Mouse (Mus musculus): ENCODE measurements around the gene Thra. TPM values are rescaled to one million over a fixed set of nuclear protein-coding genes. Genes with fewer than 3 reads are reported as not detected.

Thra gene
- total and polyA plus RNA-seq, 3 experiments = 20.1 to 68.0 (median 33.1) TPM

DNA sequence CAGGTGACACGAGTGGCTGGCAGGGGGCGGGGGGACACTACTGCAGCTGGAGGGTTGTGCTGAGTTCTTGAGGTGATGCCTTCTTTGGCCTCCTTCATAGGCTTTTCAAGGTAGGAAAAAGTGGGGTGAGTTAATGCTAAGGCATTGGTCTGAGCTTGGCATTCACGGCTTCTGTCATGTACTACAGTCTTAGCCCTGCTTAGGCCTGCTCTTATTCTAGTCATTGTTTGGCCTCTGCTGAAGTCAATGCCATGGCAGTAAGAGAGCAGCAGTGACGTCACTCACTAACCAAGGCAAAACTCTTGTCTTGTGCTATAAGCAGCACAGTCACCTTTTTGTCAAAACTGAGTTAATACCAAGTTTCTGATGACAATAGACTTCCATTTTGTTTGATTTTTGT lies 57.5 kb downstream of the Thra start:
- peaks cover 56% of the 10 kb centered on the region for H3K36me3 ChIP-seq (replicated peaks)

DNA sequence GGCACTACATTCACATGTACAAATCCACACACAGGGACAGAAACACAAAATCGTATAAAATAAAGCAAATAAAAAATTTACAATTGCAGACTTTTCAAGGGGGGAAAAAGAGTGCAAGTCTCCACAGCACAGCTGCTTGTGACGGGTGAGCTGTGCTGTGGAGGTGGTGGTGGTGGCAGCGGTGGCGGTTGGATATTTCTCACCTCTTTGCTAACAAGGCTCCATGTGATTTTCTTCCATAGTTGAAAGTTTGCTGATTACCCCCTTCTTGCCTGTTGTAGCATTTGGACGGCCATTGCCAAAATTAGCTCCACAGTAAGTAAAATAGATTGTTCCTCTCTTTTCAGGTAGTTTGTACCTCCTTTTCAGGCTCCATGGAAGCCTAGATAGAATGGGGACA lies 64.2 kb downstream of the Thra start, which contains the start of gene Casc3:
TSS of gene Casc3 (plus strand) at position 301 of the 400 bp plus-strand sequence.
- Histone ChIP-seq H3K27me3 (ENCODE audit: insufficient read depth, low read length) (no peaks in the 10 kb centered on the region), H3K9me3 (replicated peaks) (no peaks in the 10 kb centered on the region), H3K4me1 (ENCODE audit: insufficient read depth, low read depth, low read length) (peaks cover 24% of the 10 kb centered on the region), H3K36me3 (replicated peaks) (peaks cover 90% of the 10 kb centered on the region), H3K4me3 (ENCODE audit: low read depth, low read length) (no peak within 1 kb of the TSS)
- TF ChIP-seq GATA1 (IDR thresholded peaks at IDR 0.05; ENCODE audit: borderline replicate concordance, low read length) (no peak), GATA2 (IDR thresholded peaks at IDR 0.05; ENCODE audit: borderline replicate concordance, low read depth, low read length) (no peak), CTCF (IDR thresholded peaks at IDR 0.05; ENCODE audit: low read depth, low read length) (no peak), POLR2AphosphoS5 (IDR thresholded peaks at IDR 0.05; ENCODE audit: insufficient replicate concordance, low read depth, low read length) (no peak)
- DNase-seq (ENCODE audit: low spot score) (no peak), ATAC-seq (ENCODE audit: extremely low read depth, insufficient number of reproducible peaks, low FRiP score, poor library complexity, severe bottlenecking) (no peak)

More for the DNA sequence above, 57.5 kb downstream of the Thra start:
- Histone ChIP-seq H3K9me3 (replicated peaks) (no peaks in the 10 kb centered on the region), H3K27me3 (ENCODE audit: insufficient read depth, low read length) (no peaks in the 10 kb centered on the region), H3K4me1 (ENCODE audit: insufficient read depth, low read depth, low read length) (peaks cover 49% of the 10 kb centered on the region), H3K4me3 (ENCODE audit: low read depth, low read length) (peak overlapping the region; percentile 88; the same call in 1 of the 2 replicates)
- DNase-seq (ENCODE audit: low spot score) (no peak), ATAC-seq (ENCODE audit: extremely low read depth, insufficient number of reproducible peaks, low FRiP score, poor library complexity, severe bottlenecking) (no peak)
- TF ChIP-seq GATA2 (IDR thresholded peaks at IDR 0.05; ENCODE audit: borderline replicate concordance, low read depth, low read length) (no peak), CTCF (IDR thresholded peaks at IDR 0.05; ENCODE audit: low read depth, low read length) (no peak), POLR2AphosphoS5 (IDR thresholded peaks at IDR 0.05; ENCODE audit: insufficient replicate concordance, low read depth, low read length) (no peak), GATA1 (IDR thresholded peaks at IDR 0.05; ENCODE audit: borderline replicate concordance, low read length) (no peak), TAL1 (conservative IDR thresholded peaks at IDR 0.05; ENCODE audit: low read depth, low read length) (no peak)

- H3K27me3 ChIP-seq (ENCODE audit: insufficient read depth, low read length) = no peaks in the 10 kb centered on the region
- no peak for ATAC-seq (ENCODE audit: extremely low read depth, insufficient number of reproducible peaks, low FRiP score, poor library complexity, severe bottlenecking)
- no peaks in the 10 kb centered on the region for H3K9me3 ChIP-seq (replicated peaks)
- H3K36me3 ChIP-seq (replicated peaks) = peaks cover 77% of the 10 kb centered on the region
- TF ChIP-seq GATA2 (IDR thresholded peaks at IDR 0.05; ENCODE audit: borderline replicate concordance, low read depth, low read length) (no peak), POLR2AphosphoS5 (IDR thresholded peaks at IDR 0.05; ENCODE audit: insufficient replicate concordance, low read depth, low read length) (no peak), TAL1 (conservative IDR thresholded peaks at IDR 0.05; ENCODE audit: low read depth, low read length) (no peak), GATA1 (IDR thresholded peaks at IDR 0.05; ENCODE audit: borderline replicate concordance, low read length) (no peak), CTCF (IDR thresholded peaks at IDR 0.05; ENCODE audit: low read depth, low read length) (no peak)
- H3K4me1 ChIP-seq (ENCODE audit: insufficient read depth, low read depth, low read length) = peaks cover 36% of the 10 kb centered on the region
- DNase-seq (ENCODE audit: low spot score) = no peak
- no peak overlapping the region; the same call in 1 of the 2 replicates for H3K4me3 ChIP-seq (ENCODE audit: low read depth, low read length)
These were observed 68.0 kb downstream of the Thra start for GRCm38 (mm10) chr11:98808417-98808816.

- TF ChIP-seq TAL1 (conservative IDR thresholded peaks at IDR 0.05; ENCODE audit: low read depth, low read length) (no peak), GATA2 (IDR thresholded peaks at IDR 0.05; ENCODE audit: borderline replicate concordance, low read depth, low read length) (no peak), CTCF (IDR thresholded peaks at IDR 0.05; ENCODE audit: low read depth, low read length) (no peak), POLR2AphosphoS5 (IDR thresholded peaks at IDR 0.05; ENCODE audit: insufficient replicate concordance, low read depth, low read length) (no peak), GATA1 (IDR thresholded peaks at IDR 0.05; ENCODE audit: borderline replicate concordance, low read length) (no peak)
- Histone ChIP-seq H3K27me3 (ENCODE audit: insufficient read depth, low read length) (no peaks in the 10 kb centered on the region), H3K4me3 (ENCODE audit: low read depth, low read length) (peak overlapping the region; percentile 84), H3K36me3 (replicated peaks) (peaks cover 77% of the 10 kb centered on the region), H3K4me1 (ENCODE audit: insufficient read depth, low read depth, low read length) (peaks cover 41% of the 10 kb centered on the region), H3K9me3 (replicated peaks) (no peaks in the 10 kb centered on the region)
- peak; percentile 84 for DNase-seq (ENCODE audit: low spot score)
- peak; percentile 97 for ATAC-seq (ENCODE audit: extremely low read depth, insufficient number of reproducible peaks, low FRiP score, poor library complexity, severe bottlenecking)
These were observed 69.2 kb downstream of the Thra start for GRCm38 (mm10) chr11:98809457-98810290.

DNA sequence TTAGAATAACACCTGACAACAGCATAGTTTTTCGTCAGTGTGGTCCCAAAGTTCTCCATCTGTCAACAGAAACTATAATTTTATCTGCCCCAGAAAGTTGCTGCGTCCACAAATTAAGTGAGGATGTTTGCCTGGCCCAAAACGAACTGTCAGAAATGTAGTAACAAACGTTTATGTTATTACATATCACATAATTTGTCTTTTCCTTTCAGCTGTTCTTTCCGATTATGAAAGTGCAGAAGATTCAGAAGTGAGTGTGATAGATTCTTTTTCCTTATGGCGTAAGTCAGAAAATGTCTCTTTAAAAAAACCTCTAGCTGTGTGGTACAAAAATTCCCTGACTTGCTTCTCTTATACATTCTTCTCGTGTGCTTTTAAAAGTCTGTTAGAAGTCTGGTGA lies 70.2 kb downstream of the Thra start:
- ATAC-seq (ENCODE audit: extremely low read depth, insufficient number of reproducible peaks, low FRiP score, poor library complexity, severe bottlenecking) (no peak), DNase-seq (ENCODE audit: low spot score) (no peak)
- Histone ChIP-seq H3K36me3 (replicated peaks) (peaks cover 76% of the 10 kb centered on the region), H3K9me3 (replicated peaks) (no peaks in the 10 kb centered on the region), H3K4me3 (ENCODE audit: low read depth, low read length) (peak overlapping the region; percentile 84), H3K27me3 (ENCODE audit: insufficient read depth, low read length) (no peaks in the 10 kb centered on the region), H3K4me1 (ENCODE audit: insufficient read depth, low read depth, low read length) (peaks cover 41% of the 10 kb centered on the region)
- TF ChIP-seq TAL1 (conservative IDR thresholded peaks at IDR 0.05; ENCODE audit: low read depth, low read length) = no peak
- no peak for TF ChIP-seq POLR2AphosphoS5 (IDR thresholded peaks at IDR 0.05; ENCODE audit: insufficient replicate concordance, low read depth, low read length)
- no peak for TF ChIP-seq GATA2 (IDR thresholded peaks at IDR 0.05; ENCODE audit: borderline replicate concordance, low read depth, low read length)

DNA sequence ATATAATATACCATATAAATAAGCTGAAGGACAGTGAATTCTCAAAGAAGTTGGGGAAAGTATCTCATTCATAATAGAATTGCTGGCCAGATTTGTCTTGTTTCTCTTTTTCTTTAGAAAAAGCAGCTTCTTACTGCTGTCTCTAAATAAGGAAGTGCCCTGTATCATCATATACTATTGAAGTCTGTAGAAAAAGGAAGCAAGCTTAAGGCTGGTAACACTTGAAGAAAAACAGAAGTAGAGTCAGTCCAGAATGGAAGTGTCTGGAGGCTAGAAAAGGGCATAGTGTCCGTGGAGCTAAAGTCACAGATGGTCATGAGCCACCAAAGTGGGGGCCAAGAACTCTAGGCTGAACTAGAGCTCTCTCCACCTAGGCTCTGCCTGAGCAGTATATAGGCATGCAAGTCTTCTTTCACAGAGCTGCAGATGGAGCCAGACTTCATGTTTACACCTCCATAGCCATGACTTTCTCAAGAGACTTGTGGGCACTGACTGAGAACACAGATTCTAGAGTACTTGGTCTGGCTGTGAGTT lies 76.3 kb downstream of the Thra start:
- H3K9me3 ChIP-seq (replicated peaks) = no peaks in the 10 kb centered on the region
- H3K4me1 ChIP-seq (ENCODE audit: insufficient read depth, low read depth, low read length) = peaks cover 35% of the 10 kb centered on the region
- ATAC-seq (ENCODE audit: extremely low read depth, insufficient number of reproducible peaks, low FRiP score, poor library complexity, severe bottlenecking) (no peak), DNase-seq (ENCODE audit: low spot score) (no peak)
- no peak for TF ChIP-seq GATA2 (IDR thresholded peaks at IDR 0.05; ENCODE audit: borderline replicate concordance, low read depth, low read length)
- no peak for TF ChIP-seq POLR2AphosphoS5 (IDR thresholded peaks at IDR 0.05; ENCODE audit: insufficient replicate concordance, low read depth, low read length)
- TF ChIP-seq GATA1 (IDR thresholded peaks at IDR 0.05; ENCODE audit: borderline replicate concordance, low read length) = no peak
- no peak for TF ChIP-seq CTCF (IDR thresholded peaks at IDR 0.05; ENCODE audit: low read depth, low read length)
- no peak for TF ChIP-seq TAL1 (conservative IDR thresholded peaks at IDR 0.05; ENCODE audit: low read depth, low read length)
- no peaks in the 10 kb centered on the region for H3K27me3 ChIP-seq (ENCODE audit: insufficient read depth, low read length)
- H3K4me3 ChIP-seq (ENCODE audit: low read depth, low read length) = no peak overlapping the region
- H3K36me3 ChIP-seq (replicated peaks) = peaks cover 97% of the 10 kb centered on the region

Other genes with a start within 250 kb of the Thra start
- not detected in 2 replicates for gene Ikzf3, start 194.6 kb upstream of the Thra start, total RNA-seq (2014; fragmentation: Nextera tagmentation)
- gene Ikzf3, start 194.6 kb upstream of the Thra start, total RNA-seq (2017) = 0.23 and 0.71 TPM in 2 replicates
- gene Ikzf3, start 194.6 kb upstream of the Thra start, polyA plus RNA-seq (2012) = 0.01 TPM in 1 of 2 replicates, not detected in the other
- 2.5 and 4.8 TPM in 2 replicates for gene Zpbp2, start 189.5 kb upstream of the Thra start, total RNA-seq (2014; fragmentation: Nextera tagmentation)
- gene Zpbp2, start 189.5 kb upstream of the Thra start, total RNA-seq (2017) = 3.3 and 4.6 TPM in 2 replicates
- 0.36 and 0.43 TPM in 2 replicates for gene Zpbp2, start 189.5 kb upstream of the Thra start, polyA plus RNA-seq (2012)
- gene Ormdl3, start 153.3 kb upstream of the Thra start, total RNA-seq (2014; fragmentation: Nextera tagmentation) = 11.0 and 22.0 TPM in 2 replicates
- gene Ormdl3, start 153.3 kb upstream of the Thra start, total RNA-seq (2017) = 55.0 and 57.0 TPM in 2 replicates
- 37.8 and 43.2 TPM in 2 replicates for gene Ormdl3, start 153.3 kb upstream of the Thra start, polyA plus RNA-seq (2012)
- gene Lrrc3c, start 142.3 kb upstream of the Thra start, total RNA-seq (2014; fragmentation: Nextera tagmentation) = not detected in 2 replicates
- not detected in 2 replicates for gene Lrrc3c, start 142.3 kb upstream of the Thra start, total RNA-seq (2017)
- gene Lrrc3c, start 142.3 kb upstream of the Thra start, polyA plus RNA-seq (2012) = not detected in 2 replicates
- gene Gm12355, start 115.0 kb upstream of the Thra start, total RNA-seq (2014; fragmentation: Nextera tagmentation) = 1.3 TPM in 1 of 2 replicates, not detected in the other
- gene Gm12355, start 115.0 kb upstream of the Thra start, total RNA-seq (2017) = 1.7 and 3.4 TPM in 2 replicates
- not detected in 2 replicates for gene Gm12355, start 115.0 kb upstream of the Thra start, polyA plus RNA-seq (2012)
- not detected in 2 replicates for gene Gsdma3, start 114.3 kb upstream of the Thra start, total RNA-seq (2014; fragmentation: Nextera tagmentation)
- 0.12 TPM in 1 of 2 replicates, not detected in the other for gene Gsdma3, start 114.3 kb upstream of the Thra start, total RNA-seq (2017)
- gene Gsdma3, start 114.3 kb upstream of the Thra start, polyA plus RNA-seq (2012) = not detected in 2 replicates
- not detected in 2 replicates for gene Gsdma2, start 93.9 kb upstream of the Thra start, total RNA-seq (2014; fragmentation: Nextera tagmentation)
- gene Gsdma2, start 93.9 kb upstream of the Thra start, total RNA-seq (2017) = 0.23 and 0.27 TPM in 2 replicates
- gene Gsdma2, start 93.9 kb upstream of the Thra start, polyA plus RNA-seq (2012) = not detected in 2 replicates
- not detected in 2 replicates for gene Gsdma, start 76.3 kb upstream of the Thra start, total RNA-seq (2014; fragmentation: Nextera tagmentation)
- gene Gsdma, start 76.3 kb upstream of the Thra start, total RNA-seq (2017) = not detected in 2 replicates
- 0.03 TPM in 1 of 2 replicates, not detected in the other for gene Gsdma, start 76.3 kb upstream of the Thra start, polyA plus RNA-seq (2012)
- gene Psmd3, start 58.1 kb upstream of the Thra start, total RNA-seq (2014; fragmentation: Nextera tagmentation) = 69.2 and 71.4 TPM in 2 replicates
- gene Psmd3, start 58.1 kb upstream of the Thra start, total RNA-seq (2017) = 75.6 and 76.1 TPM in 2 replicates
- 204 and 206 TPM in 2 replicates for gene Psmd3, start 58.1 kb upstream of the Thra start, polyA plus RNA-seq (2012)
- gene Csf3, start 39.4 kb upstream of the Thra start, total RNA-seq (2014; fragmentation: Nextera tagmentation) = not detected in 2 replicates
- 0.27 TPM in 1 of 2 replicates, not detected in the other for gene Csf3, start 39.4 kb upstream of the Thra start, total RNA-seq (2017)
- not detected in 2 replicates for gene Csf3, start 39.4 kb upstream of the Thra start, polyA plus RNA-seq (2012)
- 55.8 and 95.6 TPM in 2 replicates for gene Med24, start 11.2 kb upstream of the Thra start, total RNA-seq (2014; fragmentation: Nextera tagmentation)
- gene Med24, start 11.2 kb upstream of the Thra start, total RNA-seq (2017) = 37.8 and 39.7 TPM in 2 replicates
- gene Med24, start 11.2 kb upstream of the Thra start, polyA plus RNA-seq (2012) = 83.8 and 109 TPM in 2 replicates
- 0.75 and 3.1 TPM in 2 replicates for gene Nr1d1, start 34.7 kb downstream of the Thra start, total RNA-seq (2014; fragmentation: Nextera tagmentation)
- gene Nr1d1, start 34.7 kb downstream of the Thra start, total RNA-seq (2017) = 0.93 TPM in 2 replicates
- 2.3 TPM in 2 replicates for gene Nr1d1, start 34.7 kb downstream of the Thra start, polyA plus RNA-seq (2012)
- 38.0 and 52.2 TPM in 2 replicates for gene Msl1, start 54.9 kb downstream of the Thra start, total RNA-seq (2014; fragmentation: Nextera tagmentation)
- 39.4 and 45.6 TPM in 2 replicates for gene Msl1, start 54.9 kb downstream of the Thra start, total RNA-seq (2017)
- 36.5 and 44.9 TPM in 2 replicates for gene Msl1, start 54.9 kb downstream of the Thra start, polyA plus RNA-seq (2012)
- 51.8 and 64.6 TPM in 2 replicates for gene Casc3, start 64.3 kb downstream of the Thra start, total RNA-seq (2014; fragmentation: Nextera tagmentation)
- gene Casc3, start 64.3 kb downstream of the Thra start, total RNA-seq (2017) = 13.9 and 17.8 TPM in 2 replicates
- 37.4 and 42.7 TPM in 2 replicates for gene Casc3, start 64.3 kb downstream of the Thra start, polyA plus RNA-seq (2012)
- 0.34 TPM in 1 of 2 replicates, not detected in the other for gene Rapgefl1, start 96.1 kb downstream of the Thra start, total RNA-seq (2014; fragmentation: Nextera tagmentation)
- gene Rapgefl1, start 96.1 kb downstream of the Thra start, total RNA-seq (2017) = 0.12 and 0.27 TPM in 2 replicates
- gene Rapgefl1, start 96.1 kb downstream of the Thra start, polyA plus RNA-seq (2012) = 0.19 and 0.35 TPM in 2 replicates
- 25.4 and 29.9 TPM in 2 replicates for gene Wipf2, start 123.0 kb downstream of the Thra start, total RNA-seq (2014; fragmentation: Nextera tagmentation)
- gene Wipf2, start 123.0 kb downstream of the Thra start, total RNA-seq (2017) = 2.8 and 3.1 TPM in 2 replicates
- gene Wipf2, start 123.0 kb downstream of the Thra start, polyA plus RNA-seq (2012) = 21.5 and 23.9 TPM in 2 replicates
- gene Cdc6, start 167.2 kb downstream of the Thra start, total RNA-seq (2014; fragmentation: Nextera tagmentation) = 60.7 and 84.9 TPM in 2 replicates
- gene Cdc6, start 167.2 kb downstream of the Thra start, total RNA-seq (2017) = 52.7 and 63.4 TPM in 2 replicates
- gene Cdc6, start 167.2 kb downstream of the Thra start, polyA plus RNA-seq (2012) = 3.4 and 4.1 TPM in 2 replicates
- 109 and 110 TPM in 2 replicates for gene Rara, start 187.2 kb downstream of the Thra start, total RNA-seq (2014; fragmentation: Nextera tagmentation)
- gene Rara, start 187.2 kb downstream of the Thra start, total RNA-seq (2017) = 16.9 and 17.1 TPM in 2 replicates
- gene Rara, start 187.2 kb downstream of the Thra start, polyA plus RNA-seq (2012) = 84.4 and 103 TPM in 2 replicates
- not detected in 2 replicates for gene Gjd3, start 242.4 kb downstream of the Thra start, total RNA-seq (2014; fragmentation: Nextera tagmentation)
- not detected in 2 replicates for gene Gjd3, start 242.4 kb downstream of the Thra start, total RNA-seq (2017)
- not detected in 2 replicates for gene Gjd3, start 242.4 kb downstream of the Thra start, polyA plus RNA-seq (2012)

All from G1E (cell line).